Mouse (Mus musculus) MEL-GATA-1-ER (cell line): Measurements from ENCODE around the gene Gm20388.

Source experiments
- DNase-seq: peaks from one replicate; pipeline ENCODE4 v3.0.0-alpha.2; 2012; ENCODE audit warnings: low read depth; ENCODE audit errors: extremely low read depth

Gm20388 gene

DNA sequence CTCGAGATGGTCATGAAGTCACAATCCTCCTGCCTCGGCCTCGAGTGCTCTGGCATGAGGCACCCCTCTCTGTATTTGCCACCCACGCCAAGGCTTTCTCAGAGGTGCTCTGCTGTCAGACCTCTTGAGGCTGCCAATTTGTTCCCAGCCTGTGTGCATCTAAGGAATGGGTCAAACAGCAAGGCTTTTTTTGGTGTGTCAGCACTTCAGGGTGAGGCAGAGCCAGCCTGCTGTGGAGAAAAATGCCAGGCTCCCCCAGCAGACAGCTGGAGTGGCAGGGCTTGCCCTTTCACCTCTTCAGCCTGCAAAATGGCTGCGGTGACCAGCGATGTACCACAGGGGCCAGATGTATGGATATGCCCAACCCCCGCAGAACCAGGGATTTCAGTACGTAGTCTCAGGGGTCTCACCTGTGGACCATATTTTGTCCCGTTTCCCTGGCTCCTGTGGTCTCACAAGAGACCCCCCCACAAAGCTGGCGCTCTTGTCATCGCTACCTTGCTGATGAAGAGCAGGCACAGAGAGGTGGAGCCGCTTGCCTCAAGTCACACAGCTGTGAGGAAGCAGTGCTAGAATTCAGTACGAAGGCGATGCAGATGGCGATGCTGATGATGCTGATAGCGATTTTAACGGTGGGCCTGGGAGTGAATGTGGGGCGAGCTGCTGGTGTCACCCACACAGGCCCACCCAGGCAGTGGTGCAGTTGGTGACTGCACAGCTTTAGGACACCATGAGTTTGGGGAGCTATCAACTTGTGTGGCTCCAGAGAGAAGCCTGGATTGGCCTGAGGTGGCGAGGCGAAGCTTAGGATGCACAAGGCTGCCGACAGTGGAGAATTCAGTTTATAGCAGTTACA is 840.8 kb downstream of the Gm20388 start:
- DNase-seq, result no peak

DNA sequence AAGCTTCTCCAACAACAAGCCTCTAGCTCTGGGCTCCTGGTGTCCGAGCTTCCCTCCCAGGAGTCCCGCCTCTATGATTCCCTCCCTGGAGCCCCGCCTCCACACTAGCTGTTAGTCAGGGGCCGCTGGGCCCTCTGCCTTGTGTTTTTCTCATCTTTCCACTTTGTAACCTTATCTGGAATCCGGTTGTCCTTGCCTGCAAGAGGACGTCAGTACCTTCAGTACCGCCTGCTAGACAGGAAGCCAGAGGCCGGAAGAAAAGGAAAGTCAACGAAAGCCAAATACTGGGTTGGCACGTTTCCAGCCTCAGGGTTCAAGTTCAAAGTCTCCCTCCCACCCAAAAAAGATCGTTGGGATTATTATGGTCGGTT is 841.4 kb downstream of the Gm20388 start:
- DNase-seq, result no peak

DNA sequence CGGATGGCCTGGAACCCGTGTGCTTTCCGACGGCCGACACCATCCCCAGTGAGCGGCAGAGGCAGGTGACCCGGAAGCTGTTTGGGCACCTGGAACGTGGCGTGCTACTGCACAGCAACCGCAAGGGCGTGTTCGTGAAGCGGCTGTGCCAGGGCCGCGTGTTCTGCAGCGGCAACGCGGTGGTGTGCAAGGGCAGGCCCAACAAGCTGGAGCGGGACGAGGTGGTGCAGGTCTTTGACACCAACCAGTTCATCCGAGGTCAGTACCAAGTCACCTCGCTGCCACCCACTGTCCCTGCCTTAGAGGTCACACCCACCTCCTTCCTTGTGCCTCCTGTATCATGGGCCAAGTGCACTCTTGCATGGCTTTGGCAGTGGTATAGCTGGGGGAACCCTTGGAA is 842.8 kb downstream of the Gm20388 start:
- DNase-seq, result no peak

DNA sequence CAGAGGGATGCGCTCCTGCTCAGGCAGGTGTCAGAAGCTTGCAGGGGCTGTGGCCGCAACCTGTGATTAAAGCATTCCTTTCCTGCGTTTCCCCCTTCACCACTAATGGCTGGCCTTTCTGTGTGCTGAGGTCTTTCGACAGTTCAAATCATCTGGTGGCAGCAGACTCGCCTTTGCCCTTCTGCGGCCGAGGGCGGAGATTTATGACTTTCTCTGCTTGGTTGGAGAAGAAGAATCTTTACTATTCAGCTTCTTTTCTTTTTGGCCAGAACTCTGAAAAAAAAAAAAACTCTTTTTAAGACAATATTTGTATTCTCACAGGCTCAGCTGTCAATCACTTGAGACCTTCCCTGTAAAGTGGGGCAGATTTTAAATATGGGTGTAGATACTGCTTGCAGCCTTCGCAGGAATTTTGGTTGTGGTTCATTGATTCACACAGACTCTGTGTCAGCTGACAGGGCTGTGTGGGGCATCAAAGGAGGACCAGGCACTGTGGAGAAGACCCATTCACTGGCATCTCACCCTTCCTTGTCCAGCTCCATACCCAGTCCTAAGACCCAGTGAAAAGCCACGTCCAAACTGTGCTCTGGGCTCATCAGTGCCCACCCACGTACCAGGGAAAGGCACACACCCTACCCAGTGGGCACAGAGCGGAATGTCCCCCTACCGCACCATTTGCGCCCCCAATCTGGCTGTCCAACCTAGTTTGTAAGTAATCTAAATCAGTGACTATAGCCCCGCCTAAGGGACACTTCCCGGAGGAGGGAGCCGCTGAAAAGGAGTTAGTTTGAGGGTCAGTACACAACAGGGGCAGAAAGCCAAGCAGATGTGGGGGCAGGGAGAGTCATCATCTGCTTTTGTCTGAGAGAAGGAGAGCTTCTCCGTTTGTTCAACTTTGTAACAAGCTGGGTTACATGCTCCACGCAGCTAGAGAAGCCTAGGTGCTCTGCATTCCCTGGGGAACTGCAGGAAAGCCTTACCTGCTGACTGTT is 845.0 kb downstream of the Gm20388 start:
- DNase-seq, result no peak

DNA sequence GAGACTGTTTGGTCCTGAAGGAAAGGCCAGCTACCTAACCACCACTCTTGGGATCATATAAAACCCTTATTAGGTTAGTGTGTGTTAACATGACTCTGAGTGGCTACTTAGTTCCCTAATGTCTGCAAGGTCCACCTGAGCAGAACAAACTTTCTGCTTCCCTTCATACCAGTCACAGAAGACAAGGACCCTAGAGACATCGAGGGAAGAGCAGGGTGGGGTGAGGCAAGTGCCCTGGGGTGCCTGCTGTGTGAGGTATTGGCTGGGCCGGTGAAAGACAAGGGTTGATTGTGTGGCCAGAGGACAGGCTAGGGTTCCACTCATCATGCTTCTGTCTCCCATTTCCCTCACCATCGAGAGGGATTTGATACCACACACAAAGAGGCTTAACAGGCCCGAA is 847.4 kb downstream of the Gm20388 start:
- no peak for DNase-seq

DNA sequence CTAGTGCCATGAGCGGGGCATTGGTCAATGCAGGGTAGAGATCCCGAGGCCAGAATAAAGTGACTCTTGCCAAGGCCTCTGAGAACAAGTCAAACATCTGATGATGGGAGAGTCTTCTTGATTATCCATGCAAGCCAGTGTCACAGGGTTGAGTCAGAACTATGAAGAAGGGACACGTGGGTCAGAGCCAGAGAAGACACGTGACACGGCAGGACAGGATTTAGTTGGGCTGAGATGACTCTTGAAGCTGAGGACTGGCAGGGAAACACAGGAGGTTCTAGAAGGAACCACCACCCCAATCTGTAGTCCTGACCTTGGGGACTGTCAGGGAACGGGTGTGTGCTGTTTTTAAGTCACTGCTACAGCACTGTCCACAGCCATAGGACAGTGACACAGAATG is 849.2 kb downstream of the Gm20388 start:
- DNase-seq, result no peak

DNA sequence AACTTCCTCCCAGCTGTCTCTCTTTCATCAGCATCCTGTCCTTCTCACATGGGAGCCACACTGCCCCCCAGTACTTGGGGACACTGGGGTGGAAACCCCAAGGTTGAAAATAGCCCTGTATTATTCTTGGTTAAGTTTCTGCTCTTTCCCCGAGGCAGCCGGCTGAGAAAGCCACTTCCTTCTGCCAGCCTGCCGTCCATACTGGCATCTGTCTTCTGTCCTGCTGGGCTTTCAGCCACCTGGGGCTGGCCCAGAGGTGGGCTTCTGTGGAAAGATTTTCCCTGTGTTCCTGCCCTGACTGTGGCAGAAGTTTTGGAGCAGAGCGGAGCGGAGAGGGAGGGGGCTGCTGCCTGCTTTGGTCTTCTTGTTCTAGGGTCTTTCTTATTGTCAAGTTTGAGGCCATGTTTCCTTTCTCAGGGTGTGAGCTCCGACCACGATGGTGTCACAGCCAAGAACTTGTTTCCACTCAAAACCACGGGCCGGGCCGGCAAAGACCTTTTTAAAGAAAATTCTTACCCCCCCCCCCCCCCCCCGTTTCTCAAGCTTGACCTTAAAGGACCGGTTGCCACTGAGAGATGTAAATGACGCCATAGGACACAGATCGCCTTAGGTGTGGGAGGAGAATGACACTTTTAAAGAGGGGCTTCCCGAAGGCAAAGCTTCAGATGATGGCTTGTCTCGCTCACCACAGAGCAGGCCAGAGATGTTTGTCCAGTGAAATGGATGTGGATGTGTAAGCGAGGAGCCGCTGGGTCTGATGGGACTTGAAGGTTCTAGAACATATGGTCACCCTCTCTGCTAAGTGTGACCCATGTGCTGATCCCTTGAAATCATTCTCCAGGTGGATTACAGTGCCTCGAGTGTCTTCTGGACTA is 849.9 kb downstream of the Gm20388 start:
- no peak for DNase-seq

DNA sequence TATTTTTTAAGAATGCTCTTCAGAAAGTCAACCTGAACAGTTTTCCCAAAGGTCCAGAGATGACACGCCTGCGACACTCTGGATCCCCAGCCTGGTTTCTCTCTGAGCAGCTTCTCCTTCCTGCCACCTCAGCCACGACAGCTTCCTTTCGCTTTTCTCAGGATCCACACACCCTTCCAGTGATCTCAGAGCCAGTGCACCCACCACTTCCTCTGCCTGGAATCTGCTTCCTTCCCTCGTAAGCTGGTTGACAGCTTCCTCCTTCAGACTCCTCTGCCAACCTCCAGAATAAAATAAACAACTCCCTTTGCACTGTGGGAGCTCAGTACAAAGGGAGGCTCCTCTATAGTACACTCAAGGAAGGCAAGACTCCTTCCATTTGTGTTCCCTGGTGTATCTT is 852.6 kb downstream of the Gm20388 start:
- no peak for DNase-seq

DNA sequence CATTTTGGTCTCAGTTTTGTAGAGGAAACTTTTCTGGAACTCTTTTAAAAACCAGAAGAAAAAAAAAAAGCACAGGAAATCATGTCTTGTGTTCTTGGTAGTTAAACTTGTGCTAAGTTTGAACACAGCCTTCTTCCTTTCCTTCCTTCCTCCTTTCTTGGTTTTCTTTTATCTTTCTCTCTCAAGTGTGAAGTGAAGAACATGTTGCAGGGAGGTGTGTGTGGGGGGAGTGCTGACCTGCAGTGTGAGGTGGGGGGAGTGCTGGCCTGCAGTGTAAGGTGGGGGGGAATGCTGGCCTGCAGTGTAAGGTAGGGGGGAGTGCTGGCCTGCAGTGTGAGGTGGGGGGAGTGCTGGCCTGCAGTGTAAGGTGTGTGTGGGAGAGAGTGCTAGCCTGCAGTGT is 854.0 kb downstream of the Gm20388 start:
- DNase-seq, result no peak

DNA sequence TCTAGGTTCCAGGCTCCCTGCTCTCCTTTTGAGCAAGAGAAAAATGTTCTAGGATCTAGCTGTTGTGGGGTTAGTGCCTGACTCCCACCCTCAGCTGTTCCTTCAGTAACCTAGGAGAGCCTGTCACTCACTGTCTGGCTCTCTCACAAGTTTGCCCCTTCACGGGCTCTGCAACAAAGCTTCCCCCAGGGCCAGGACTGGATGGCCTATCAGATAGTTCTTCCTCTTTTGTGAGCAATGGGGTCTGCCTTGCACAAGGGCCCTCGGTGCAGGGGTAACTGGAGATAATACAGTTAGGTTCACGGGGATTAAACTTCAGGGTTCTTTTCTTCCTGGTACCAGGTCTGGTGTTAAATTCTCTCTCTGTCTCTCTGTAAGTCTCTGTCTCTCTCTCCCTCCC is 856.0 kb downstream of the Gm20388 start:
- no peak for DNase-seq

DNA sequence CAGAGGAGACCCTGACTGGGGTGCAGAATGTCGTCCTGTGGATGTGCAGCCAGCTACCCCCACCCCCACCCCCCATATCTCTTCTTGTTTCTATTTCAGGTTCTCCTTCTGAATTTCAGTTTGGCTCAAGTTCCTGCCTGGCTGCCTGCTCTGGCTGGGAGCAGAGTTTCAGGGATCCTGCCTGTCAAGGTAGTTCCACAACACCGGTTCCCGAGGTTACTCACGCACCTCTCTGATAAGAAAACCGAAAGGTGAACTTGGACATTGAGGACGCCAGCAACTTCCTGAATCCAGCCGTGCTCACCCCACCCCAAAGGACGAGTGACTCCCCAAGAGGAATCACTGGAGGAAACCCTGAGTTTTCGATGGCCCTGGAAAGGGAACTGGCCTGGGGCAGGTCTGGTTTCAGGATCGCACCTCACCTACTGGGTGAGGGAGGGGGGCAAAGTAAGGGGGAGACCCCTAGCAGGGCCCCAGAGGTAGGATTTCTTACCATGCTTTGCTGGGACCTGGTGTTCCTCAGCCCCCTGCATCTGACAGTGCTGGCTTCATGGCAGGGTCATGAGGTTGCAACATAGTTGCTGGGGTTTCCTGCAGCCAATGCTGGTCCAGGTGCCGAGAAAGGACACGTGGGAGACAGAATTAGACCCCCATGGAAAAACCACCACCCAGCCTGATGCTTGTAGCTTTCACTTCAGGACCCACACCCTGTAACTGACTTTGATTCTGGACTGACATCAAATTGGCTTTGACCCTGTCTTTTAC is 858.0 kb downstream of the Gm20388 start:
- no peak for DNase-seq

DNA sequence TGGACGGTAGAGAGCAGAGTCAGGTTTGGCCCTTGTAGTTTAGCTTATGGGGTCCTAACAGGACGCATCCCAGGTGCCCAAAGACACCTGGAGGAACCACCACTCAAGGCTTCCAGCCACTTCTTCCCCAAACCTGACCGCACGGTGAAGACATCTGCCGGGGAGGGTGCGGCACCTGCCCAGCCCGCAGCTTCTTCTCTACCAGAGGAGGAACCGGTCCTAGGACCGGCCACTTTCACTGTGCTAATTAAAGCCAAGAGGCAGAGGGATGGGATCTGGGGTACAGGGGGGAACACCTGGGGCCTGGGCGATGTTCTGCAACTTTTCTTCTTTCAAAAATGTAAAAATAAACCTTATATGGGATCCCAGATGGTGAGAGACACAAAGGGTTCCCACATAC is 866.5 kb downstream of the Gm20388 start:
- DNase-seq, result no peak

DNA sequence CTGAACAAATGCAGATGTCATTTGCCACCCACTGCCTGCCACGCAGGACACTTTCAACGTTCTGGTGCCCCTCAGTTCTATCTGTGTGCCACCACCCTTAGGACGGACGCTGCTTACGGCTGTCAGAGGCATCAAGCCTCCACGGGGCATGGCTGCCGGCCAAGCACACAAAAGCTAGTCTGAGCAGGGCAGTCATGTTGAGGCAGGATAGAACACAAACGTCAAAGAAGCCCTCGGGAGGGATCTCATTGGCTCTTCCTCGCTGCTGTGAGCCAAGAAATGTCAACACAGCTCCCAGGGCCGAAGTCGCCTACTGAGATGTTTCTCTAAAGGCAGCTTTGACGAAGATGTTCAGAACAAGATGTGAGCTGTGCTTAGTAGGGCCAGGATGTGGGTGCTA is 867.1 kb downstream of the Gm20388 start:
- no peak for DNase-seq

DNA sequence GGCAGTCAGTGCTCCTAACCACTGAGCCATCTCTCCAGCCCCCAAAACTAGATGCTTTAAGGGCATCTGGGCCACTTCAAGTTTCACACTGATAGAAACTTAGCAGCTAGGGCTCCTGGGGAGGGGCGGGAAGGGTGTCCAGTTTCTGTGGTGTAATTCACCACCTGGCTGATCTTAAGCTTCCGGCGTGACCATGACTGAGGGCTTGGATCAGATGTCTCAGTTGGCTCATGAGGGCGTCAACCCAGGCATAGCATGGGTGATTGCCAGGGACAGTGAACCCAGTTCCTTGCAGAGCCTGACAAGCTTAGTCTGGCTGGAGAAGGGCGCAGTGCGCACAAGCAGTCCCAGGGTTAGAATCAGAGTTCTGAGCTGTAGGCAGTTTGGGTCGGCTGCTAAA is 868.5 kb downstream of the Gm20388 start:
- no peak for DNase-seq

DNA sequence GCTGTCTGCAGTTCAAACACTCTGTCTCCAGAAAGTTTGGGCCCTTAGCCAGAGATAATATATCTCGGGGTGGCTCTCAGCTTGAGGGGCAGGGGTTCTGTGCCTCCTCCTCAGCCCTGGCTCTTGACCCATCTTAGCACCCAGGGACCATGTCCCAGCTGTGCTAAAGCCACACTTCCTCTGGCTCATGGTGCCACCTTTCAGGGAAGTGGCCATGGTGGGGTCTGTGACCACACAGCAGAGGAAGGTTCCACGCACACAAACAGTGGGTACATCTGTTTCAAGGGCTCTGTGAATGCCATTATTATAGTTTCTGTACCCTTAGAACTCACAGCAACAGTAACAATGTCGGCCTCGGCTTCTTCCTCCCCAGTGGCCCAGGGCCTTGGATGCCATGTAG is 873.1 kb downstream of the Gm20388 start:
- DNase-seq, result no peak

DNA sequence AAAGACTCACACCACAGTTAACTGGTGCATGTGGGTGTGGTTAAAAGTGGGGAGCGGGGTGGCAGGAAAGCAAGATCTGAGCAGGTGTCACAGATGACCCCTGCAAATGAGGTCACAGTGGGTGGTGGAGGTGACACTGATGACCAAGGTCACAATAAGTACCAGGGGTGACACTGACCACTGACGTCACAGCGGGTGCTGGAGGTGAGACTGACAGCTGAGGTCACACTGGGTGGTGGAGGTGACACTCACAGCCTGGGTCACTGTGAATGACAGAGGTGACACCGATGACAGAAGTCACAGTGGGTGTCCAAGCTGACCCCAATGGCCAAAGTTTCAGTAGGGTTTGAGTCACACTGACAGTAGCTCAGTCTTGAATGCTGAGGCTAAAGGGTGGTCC is 876.1 kb downstream of the Gm20388 start:
- no peak for DNase-seq

DNA sequence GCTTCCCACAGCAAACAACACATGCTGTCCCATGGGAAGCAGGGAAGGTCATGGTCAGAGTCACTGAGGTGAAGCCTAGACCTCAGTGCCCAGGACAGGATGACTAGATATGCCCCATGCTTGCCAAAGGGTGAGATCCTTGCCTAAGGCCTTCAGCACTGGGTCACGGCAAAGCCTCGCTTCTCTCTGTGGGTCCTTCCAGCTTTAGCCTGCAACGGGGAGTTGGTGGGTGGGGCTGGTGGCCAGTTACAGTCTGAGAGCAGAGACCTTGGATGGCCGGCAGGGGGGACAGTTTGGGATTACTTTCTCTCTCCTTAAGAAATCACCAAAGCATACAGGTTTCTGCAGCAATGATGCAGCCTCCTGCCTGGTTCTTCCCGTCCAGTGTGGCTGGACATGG is 877.0 kb downstream of the Gm20388 start:
- no peak for DNase-seq

DNA sequence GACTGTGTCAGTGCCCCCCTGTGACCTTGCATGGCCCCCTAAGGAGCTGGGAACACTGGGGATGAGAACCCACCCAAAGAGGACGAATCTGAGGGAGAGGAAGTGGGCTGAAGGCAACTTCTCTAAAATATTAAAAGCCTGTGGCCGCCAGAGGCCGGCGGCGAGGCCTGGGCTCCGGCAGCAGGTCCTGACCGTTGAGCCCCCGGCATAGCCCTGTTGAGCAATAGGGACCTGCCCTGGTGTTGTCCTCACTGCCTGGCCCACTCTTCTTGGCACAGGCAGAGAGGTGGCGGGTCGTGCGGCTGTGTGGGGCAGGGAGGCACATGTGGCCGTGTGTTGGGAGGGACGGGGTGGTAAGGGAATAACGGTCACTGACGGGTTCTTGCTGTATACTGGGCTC is 882.1 kb downstream of the Gm20388 start:
- DNase-seq, result no peak

DNA sequence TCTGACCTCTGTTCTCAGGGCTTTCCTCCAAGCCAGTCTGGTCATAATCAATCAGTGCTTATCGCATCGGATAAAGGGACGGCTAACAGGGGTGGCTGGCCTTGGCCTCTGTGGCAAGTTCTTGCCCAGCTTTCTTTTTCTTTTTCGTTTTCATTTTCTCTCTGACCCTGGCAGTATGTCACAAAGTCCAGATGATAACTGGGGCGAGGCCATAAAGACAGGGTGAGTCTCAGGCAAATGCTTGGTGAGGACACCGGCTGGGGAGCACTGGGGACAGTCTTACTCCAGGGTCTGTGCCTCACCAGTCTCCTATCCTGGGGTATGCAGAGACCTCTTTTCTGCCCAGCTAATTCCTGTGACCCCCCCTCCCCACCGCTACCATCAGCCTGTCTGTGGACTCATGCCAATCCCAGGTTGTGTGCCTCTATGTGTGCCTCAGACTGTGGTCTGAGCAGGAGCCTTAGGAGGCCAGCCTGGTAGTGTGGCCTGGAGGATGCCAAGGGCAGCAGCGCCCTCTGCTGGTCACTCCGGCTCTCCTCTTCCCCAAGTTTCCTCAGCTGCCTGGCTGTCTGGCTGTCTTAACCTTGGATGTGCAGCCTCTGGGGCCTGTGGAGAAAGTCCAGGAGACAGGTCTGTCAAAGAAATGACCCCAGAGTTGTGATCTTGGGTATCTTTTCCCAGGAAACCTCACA is 885.4 kb downstream of the Gm20388 start:
- DNase-seq, result no peak
